Mouse (Mus musculus): ENCODE results near the gene Bcas3.
A peak's percentile ranks its signal among the peaks of the same experiment; 100 is the strongest.

The Bcas3 gene

DNA sequence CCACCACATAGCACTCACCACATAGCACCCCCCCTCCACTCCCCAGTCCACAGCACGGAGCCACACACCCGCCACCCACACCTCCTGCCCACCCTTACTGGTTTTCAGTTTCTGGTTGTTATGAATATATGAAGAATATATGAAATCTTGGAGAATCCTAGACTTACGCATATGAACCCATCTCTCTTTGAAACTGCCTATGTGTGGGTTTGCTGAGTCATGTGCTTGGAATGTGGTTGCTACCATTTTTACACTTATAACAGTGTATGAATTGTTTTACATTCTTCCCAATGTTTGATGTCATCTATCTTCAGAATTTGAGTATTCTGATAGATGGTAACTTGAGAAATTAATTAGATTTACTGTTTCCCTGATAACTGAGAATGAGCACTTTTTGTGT lies 26.1 kb downstream of the Bcas3 start:
- no peak for DNase-seq (ENCODE audit: low spot score)

DNA sequence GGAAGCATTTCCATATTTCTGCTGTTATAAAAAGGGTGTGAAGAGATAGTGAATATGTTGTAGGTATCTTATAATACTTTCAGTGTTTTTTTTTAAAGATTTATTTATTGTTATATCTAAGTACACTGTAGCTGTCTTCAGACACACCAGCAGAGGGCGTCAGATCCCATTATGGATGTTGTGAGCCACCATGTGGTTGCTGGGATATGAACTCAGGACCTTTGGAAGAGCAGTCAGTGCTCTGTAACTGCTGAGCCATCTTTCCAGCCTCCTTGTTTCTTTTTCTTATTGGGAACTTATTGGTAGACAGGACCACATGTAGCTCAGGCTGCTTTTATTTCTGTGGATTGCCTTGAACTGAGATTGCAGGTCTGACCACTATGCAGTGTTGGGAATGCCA lies 27.1 kb downstream of the Bcas3 start:
- no peak for DNase-seq (ENCODE audit: low spot score)

DNA sequence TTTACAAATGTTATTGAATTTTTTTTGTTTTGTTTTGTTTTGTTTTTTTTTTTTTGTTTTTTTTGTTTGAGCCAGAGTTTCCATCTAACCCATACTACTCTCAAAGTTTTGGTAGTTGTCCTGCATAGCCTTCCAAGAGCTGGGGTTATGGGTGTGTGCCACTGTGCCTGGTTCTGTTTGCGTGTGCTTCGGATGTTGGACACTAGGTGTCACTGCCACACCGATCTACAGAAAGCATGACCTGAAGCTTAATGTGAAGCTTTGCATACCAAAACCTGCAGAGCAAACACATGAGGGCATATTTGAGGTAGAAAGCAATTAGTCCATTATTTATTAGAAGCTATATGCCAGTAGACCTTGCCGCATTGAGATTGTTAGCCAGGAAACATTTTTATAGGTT lies 29.1 kb downstream of the Bcas3 start:
- DNase-seq (ENCODE audit: low spot score): peak; percentile 77

DNA sequence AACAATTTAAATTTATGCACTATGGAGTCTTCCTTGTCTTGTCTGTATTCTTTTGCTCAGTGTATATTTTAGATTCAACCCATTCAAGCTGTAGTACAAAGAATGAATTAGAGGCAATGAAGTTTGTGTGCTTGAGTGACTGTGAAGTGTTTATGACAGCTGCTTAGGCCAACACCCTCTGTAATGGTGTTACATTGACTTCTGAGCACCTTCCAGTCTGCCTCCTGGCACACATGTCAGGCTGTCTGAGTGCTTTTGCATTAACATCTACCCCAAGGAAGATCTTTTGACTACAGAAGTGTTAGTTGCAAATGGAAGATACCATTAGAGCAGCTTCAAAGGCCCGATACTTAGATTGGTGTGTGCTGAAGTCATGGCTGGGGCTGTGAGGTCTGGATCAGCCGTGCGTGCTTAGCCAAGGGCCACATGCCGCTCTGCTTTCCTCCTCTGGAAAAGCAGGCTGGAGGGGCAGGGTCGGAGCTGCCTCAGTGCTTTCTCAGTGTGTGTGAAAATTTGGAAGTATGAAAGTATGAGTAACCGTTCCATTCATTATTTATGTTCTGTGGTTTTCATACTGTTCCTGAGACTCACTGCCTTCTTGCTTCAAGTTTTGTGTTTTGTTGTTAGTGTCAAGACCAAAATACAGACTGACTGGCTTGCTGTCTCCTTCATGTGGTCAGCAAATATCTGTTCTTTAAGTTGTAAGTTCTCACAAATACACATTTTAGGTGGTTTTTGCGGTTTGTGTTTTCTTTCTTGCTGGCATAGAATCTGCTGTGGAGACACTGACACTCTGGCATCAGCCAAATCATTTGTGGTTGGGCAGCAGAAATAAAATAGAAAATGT lies 31.2 kb downstream of the Bcas3 start:
- DNase-seq (ENCODE audit: low spot score): no peak

DNA sequence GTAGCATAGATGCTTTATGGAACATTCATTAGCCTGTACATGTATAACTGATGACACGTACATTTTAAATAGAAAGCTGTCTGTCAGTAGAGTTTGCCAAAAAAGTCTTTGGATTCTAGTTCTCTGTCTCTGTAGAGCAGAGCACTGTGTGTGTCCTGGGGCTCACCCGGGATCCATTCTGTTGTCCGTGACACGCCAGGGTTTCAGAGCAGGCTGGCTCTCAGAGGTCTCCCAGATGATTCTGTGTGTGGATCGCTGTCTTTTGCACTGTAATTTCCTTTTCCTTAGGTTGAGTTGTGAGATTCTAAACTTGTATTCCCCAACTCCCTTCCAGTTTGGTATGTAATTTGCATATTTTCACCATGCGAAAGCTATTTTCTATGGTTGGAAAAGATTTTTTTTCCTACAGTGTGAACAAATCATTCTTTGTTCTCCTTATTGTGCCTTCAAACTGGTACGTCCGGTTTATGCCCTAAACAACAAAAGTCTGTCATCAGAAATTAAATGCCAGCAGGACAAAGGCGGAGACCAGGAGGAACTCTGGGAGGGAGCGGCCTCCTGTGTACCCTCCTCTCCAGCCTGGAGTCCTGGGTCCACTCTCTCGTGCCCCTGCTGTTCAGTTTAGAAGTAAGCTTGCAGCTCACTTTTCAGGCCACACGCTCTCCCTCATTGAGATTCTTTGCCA lies 39.4 kb downstream of the Bcas3 start:
- peak; percentile 13 for DNase-seq (ENCODE audit: low spot score)

DNA sequence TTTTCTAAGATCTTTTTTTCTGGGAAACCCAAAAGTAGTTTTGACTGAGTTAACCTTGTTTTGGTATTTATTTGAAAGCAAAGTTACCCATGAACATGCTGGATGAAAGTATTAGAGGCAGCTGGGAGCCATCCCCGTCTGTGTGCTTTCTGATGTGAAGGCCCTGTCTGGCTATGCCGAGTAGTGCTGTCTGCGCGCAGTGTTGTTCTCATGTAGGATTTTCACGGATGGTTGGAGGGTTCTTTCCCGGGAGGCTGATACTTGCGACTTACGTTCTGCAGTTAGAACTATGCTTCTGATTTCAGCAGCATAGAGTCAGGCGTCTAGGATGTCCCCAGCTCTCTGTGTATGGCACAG lies 39.9 kb downstream of the Bcas3 start:
- no peak for DNase-seq (ENCODE audit: low spot score)

DNA sequence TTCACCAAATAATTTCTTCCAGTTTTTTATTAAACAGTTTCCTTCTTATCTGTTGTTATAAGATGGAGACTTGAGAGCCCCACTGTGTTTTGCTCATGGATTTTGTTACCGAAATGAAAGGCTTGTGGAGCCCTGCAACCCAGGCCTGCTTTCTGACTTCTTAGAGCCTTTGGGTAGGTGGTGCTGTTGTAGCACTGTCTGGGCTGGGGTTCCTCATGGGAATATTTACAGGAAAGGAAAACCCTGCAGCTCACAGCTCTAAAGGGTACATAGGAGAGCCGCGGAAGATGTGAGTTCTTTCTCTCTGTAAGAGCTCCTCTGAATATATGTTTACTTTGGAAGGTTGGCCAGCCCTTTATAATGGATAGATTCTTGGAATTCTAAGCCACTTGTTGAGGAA lies 41.0 kb downstream of the Bcas3 start:
- no peak for DNase-seq (ENCODE audit: low spot score)

DNA sequence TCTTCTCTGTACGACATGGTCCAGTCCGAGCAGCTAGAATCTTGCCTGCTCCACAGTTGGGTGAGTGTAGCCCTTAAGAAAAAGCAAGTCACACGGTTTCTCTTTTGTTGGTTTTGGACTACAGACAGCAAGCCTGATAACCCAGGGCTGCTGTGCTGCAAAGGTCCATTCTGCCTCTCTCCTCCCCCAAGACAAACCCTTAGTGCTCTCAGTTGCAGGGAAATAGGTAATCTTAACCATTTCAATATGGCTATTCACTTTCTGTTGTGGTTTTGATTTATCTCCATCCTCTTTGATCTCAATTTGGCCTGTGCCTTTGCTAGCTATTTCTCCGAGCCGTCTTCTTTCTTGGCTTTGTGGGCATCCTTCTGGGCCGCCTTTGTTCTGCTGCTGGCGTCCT lies 42.4 kb downstream of the Bcas3 start:
- no peak for DNase-seq (ENCODE audit: low spot score)

DNA sequence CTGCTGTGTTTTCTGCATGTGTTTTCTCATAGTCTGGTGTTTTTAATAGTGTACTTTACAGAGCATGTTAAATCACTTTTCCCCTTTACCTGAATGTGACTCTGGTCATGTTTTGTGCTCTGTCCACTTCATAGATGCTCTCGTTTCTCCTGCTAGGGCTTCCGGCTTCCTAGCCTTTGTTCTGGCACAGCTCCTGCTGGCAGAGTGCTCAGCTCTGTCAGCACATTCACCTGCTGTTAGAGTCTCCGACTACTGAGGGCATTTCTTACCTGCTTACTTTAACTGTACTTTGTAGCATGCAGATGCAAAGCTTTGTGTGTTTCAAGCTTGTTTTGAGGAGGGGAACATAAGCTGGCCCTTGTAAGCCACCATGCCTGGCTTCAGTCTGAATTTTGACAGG lies 53.6 kb downstream of the Bcas3 start:
- no peak for DNase-seq (ENCODE audit: low spot score)

DNA sequence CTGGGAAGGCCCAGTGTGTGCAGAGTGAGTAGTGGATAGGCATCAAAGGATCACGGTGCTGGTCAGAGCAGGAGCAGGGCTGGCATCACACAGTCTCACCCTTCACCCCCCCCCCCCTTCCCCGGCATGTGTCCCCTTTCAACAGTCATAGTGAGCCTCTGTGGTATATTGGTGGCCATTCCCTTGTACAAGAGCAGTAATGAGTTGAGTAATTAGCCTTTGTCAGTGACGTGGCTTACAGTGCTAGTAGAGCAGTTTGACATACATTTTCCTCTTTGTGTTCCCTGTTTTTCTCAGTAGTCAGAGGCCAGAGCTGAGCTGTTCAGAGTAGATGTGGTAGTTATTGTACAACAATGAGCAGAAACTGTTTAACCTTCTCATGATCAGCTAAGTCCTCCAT lies 54.7 kb downstream of the Bcas3 start:
- DNase-seq (ENCODE audit: low spot score): no peak

DNA sequence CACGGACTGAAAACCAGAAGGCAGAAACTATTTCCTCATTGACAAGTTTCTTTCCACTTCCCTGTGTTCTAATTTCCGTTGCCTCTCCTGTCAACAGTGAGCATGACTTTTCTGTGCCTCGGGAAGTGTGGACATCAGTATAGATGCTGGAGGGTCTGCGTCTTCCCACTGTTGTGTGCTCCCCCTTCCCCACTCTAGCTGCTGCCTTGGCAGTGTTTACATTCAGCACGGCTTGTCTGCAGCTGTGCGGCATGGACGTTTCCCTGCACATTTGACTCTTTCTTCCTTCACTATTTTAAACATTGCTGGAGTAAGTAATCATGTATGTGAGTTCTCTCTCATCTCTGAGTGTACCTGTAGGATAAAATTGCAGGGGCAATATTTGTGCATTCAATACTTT lies 59.4 kb downstream of the Bcas3 start:
- DNase-seq (ENCODE audit: low spot score): no peak

DNA sequence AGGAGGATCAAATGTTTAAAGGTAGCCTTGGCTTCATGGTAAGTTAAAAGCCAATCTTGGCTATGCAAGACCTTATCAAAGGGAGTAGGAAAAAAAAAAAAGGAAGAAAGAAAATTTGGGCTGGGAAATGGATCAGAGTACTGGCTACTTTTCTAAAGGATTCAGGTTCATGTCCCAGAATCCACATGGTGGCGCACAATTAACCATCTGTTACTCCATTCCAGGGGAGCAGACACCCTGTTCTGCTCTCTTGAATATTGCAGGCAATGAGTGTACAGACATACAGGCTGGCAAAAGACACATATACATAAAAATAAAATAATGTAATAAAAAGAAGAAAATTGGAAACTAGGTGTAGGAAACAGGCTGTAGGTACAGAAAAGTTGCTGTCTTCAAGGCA lies 61.5 kb downstream of the Bcas3 start:
- DNase-seq (ENCODE audit: low spot score): no peak

DNA sequence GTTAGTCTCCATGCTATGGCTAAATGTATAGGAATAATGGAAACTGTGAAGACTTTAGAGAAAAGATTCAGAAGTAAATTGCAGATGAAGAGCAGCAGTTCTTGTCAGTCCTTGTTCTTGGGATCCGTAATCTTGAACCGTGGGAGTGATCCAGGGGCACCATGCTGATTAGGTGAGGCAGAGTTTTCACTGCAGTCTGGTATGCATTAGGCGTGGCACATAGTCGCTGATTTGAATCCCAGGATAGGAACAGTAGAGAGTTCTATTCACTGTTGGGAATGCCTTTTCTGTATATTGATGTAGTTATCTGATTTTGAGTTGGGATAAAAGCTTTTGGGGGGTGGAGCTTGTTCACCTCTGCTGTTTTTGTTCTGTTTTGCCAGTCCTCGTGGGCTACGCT lies 74.4 kb downstream of the Bcas3 start:
- no peak for DNase-seq (ENCODE audit: low spot score)

DNA sequence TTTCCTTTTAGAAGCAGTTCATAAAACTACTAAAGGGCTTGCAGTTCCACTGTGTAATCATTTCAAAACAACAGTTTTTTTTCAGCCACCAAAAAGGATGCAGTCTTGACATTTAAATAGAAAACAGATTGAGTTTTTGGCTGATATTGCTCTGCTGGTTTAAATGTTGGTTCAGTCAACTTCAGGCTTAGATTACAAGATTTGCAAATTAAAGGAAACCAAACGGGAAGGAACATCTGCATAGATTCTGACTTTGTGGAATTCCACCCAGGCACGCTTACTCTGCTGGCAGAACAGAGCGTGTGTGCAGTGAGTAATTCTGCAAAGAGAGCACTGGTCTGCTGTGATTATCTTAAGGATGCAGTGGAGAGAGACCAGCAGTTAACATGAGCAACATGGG lies 75.3 kb downstream of the Bcas3 start:
- DNase-seq (ENCODE audit: low spot score): no peak

DNA sequence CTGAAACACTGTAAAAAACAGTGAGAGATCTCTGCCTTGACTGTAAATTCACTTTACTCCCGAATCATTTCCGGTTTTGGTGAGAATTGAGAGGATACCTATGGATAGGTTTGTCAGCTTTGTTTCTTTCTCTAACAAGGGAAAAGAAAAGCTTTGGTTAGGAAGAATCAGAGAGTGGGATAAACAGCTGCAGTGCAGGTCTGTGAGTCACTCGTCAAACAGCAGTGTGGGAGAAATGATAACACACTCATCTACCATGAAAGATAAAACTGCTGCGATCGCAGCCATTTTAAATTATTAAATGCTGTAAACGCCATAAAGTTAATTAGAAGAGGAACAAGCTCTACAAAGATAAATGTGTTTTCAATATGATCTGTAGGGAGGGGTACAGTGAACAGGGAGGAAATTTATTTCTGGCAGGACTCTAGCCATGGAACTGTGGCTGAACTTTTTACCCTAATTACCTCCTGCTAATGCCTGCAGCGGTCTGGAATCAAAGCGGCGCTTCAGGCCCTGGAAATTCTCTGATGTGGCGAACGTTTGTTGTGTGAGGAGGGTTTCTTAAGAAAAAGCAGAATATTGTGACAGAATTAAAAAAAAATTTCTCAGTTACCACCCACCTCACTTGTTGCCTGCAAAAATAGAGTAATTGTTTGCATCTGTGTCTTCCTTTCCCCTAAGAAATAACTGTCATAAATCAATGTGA lies 77.9 kb downstream of the Bcas3 start:
- DNase-seq (ENCODE audit: low spot score): no peak

DNA sequence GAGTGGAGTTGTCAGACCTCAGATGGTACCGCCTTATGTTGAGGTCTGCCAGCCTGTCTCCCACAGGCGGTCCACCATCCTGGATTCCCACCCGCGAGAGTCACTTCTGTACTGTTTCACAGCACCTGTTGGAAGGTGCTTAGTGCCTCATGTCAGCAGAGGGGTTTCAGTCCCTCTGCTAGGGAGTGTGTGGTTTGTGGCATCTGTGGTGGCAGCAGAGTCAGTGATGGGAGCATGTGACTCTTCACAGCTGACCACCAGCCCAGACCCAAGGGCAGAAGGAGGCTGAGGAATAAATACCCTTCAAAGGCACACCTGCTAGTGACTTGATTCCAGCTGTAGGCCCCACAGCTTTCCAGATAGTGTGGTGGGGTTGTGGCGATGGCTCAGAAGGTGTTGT lies 94.4 kb downstream of the Bcas3 start:
- DNase-seq (ENCODE audit: low spot score): no peak

DNA sequence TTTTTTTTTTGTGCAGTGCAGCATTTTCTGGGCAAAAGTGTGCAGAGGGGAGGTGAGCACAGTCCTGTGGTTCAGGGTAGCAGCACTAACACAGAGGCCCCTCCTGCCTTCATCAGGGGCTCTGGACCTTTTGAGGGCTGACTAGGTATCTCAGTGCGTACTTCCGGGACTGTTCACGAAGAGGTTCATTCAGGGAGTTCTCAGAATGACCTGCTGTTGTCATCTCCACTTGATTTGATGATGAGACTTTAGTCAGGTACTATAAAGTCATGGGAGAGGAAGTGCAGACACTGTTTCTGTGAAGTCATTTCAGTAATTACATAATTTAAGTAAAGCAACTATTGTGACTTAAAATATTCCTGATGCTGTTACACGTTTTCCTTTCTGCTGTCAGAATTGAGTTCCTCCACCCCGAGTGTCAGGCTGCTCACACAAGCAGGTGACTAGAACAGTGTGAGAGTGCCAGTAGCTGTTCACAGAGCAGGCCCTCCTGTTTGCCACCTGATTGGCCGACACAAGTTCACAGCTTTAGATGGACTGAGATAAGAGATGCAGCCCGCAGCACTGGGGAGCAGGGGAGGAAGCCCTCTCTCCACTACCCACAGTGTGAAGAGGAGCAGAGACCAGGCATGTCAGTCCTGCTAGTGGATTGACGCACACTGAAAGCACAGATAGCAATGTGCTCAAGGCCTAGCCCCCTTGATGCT lies 100.8 kb downstream of the Bcas3 start:
- DNase-seq (ENCODE audit: low spot score): no peak

DNA sequence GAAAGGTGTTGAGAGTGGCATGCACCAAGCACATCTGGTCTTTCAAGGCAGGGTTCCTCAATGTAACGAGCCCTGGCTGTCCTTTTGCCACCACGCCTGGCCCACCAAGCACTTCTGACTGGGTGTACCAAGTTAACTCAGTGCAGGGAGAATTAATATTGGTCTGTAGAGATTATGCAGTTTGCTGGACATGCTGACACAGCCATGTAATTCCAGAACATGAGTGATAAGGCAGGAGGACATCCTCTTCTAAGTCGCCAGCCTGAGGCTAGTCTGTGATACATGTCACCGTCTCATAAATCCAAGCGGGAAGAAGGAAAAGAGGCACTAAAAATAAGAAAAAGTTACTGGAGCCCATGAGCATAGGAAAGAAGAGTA lies 101.3 kb downstream of the Bcas3 start:
- DNase-seq (ENCODE audit: low spot score): no peak

DNA sequence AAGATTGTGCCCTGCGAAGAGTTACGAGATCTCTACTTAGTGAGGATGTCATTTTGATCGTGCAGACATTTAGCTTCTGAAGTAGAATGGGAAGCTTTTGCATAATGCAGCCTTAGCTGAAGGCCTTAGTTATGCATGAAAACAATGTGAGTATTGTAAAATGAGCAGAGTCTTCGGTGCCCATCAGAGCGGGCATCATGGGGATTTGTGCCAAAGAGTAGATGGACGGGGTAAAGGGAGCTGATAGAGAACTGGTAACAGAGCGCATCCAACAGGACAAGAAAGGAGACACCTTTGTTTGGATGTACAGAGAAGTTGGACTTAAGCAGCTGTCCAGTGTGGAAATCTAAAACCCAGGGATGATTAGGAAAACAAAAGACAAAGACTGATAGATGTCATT lies 108.6 kb downstream of the Bcas3 start:
- peak; percentile 50 for DNase-seq (ENCODE audit: low spot score)

DNA sequence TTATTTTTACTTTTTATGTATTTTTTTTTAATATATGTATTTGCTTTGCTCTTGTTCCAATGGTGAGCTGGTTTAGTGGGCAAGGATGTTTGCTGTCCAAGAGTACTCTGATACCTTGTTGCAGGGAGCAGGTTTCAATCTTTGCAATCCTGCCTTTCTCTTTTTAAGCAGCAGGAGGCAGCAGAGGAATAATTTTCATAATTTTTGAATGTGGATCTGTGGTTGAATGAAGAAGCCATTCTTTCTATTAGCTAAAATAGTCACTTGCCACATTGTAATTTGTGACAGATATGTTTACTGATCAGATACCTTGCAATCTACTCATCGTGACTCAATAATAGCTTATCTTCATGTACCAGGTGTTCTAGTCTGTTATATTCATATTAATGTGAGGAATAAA lies 116.6 kb downstream of the Bcas3 start:
- DNase-seq (ENCODE audit: low spot score): peak; percentile 59

DNA sequence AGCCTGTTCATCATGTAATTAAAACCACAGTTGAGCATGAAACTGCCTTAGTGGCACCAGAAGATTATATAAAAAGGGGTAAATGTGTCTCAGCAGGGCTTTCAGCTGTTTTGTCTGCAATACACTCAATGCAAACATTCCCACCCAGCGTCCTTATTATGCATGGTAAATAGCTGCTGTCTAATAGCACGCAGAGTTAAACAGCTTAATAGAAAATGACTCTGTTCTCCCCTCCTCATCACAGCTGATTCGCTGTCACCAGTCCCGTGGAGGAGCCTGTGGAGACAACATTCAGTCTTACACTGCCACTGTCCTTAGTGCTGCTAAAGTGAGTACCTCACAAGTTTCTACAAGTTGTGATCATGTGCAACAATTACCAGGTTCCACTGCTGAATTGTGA lies 117.5 kb downstream of the Bcas3 start:
- no peak for DNase-seq (ENCODE audit: low spot score)

DNA sequence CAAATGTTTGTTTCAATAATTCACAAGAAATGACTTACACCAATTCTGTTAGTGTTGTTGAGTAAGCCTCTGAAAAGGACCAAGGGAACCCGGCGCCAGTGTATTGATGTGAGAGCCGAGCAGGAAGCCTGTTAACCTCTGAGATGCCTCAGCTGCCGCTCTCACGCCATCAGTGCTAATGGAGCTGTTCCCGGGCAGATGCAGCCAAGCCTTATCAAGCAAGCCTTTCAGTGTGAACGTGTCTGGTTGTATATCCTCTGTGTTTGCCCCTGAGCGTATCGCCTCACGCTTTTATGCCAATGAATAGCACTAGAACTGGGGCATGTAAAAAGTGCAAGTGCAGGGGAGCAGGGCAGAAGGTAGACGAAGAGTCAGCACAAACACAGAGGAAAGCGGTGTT lies 121.4 kb downstream of the Bcas3 start:
- DNase-seq (ENCODE audit: low spot score): no peak
